Mouse (Mus musculus): Measurements from ENCODE around the gene Rsph1. TPM values are rescaled to one million over a fixed set of nuclear protein-coding genes. Genes with fewer than 3 reads are reported as not detected.

The Rsph1 gene
- total and polyA plus RNA-seq, 2 experiments from 2014 or later, result 0.27 to 1.6 TPM

DNA sequence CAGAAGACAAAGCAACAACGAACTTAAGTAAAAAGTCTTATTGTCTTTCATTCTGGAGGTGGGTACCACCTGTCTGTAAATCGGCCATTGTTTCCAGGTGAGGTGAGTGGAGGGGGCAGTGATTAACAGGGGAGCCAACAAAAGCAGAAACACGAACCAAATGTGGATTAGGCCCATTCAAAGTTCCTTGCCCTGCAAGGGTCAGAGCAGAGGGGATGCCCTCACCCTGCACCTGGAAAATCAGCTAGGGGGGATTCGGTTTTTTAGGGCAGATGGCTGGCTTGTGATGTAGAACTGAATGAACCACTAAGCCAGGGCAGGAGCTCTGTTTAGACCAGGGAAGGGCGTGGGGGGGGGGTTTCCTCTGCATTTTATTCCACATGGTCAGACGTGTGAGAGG, 12.8 kb downstream of the Rsph1 start:
- Histone ChIP-seq H3K36me3 (replicated peaks; ENCODE audit: control insufficient read depth, insufficient read depth, low read length) (no peaks in the 10 kb centered on the region), H3K27me3 (ENCODE audit: control insufficient read depth, insufficient read depth, low read length) (no peaks in the 10 kb centered on the region), H3K9me3 (replicated peaks; ENCODE audit: control insufficient read depth, low read length) (no peaks in the 10 kb centered on the region), H3K4me3 (ENCODE audit: low read depth, low read length) (no peak overlapping the region), H3K4me1 (ENCODE audit: control insufficient read depth, insufficient read depth) (no peaks in the 10 kb centered on the region), H3K4me2 (ENCODE audit: low read depth, low read length) (no peak overlapping the region), H3K27ac (ENCODE audit: low read depth) (no peak overlapping the region), H3K9ac (replicated peaks; ENCODE audit: low read depth, low read length) (no peak overlapping the region)
- ATAC-seq (ENCODE audit: insufficient read depth, low read depth) (no peak), DNase-seq (ENCODE audit: low spot score) (no peak)
- TF ChIP-seq EP300 (IDR thresholded peaks at IDR 0.05; ENCODE audit: low read depth) (no peak), CTCF (IDR thresholded peaks at IDR 0.05; ENCODE audit: low read depth) (no peak)
- 59% methylated on average over 6 of the region's 6 CpGs for WGBS

DNA sequence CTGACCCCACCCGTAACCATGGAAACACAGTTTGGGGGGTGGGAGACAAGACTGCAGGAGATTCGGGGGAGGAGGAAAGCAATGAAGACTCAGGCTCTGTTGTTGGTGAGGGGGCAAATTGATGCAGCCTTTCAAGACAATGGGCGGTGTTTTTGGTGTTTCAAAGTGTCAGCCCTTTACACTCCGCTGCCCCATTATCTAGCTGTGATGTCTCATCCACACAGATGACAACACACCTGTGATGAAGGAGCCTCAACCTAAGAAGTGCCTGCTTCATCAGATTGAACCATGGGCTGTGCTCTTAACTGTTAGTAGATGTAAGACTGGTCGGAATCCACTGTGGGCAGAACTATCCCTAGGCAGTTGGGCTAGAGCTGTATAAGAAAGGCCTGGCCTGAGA, 13.4 kb downstream of the Rsph1 start:
- Histone ChIP-seq H3K4me2 (ENCODE audit: low read depth, low read length) (no peak overlapping the region), H3K9me3 (replicated peaks; ENCODE audit: control insufficient read depth, low read length) (no peaks in the 10 kb centered on the region), H3K27ac (ENCODE audit: low read depth) (no peak overlapping the region), H3K27me3 (ENCODE audit: control insufficient read depth, insufficient read depth, low read length) (no peaks in the 10 kb centered on the region), H3K4me3 (ENCODE audit: low read depth, low read length) (no peak overlapping the region), H3K4me1 (ENCODE audit: control insufficient read depth, insufficient read depth) (no peaks in the 10 kb centered on the region), H3K9ac (replicated peaks; ENCODE audit: low read depth, low read length) (no peak overlapping the region), H3K36me3 (replicated peaks; ENCODE audit: control insufficient read depth, insufficient read depth, low read length) (no peaks in the 10 kb centered on the region)
- ATAC-seq (ENCODE audit: insufficient read depth, low read depth), result no peak
- no peak for TF ChIP-seq EP300 (IDR thresholded peaks at IDR 0.05; ENCODE audit: low read depth)
- TF ChIP-seq CTCF (IDR thresholded peaks at IDR 0.05; ENCODE audit: low read depth), result no peak
- no peak for DNase-seq (ENCODE audit: low spot score)
- 92% methylated on average over 5 of the region's 5 CpGs for WGBS

- TF ChIP-seq CTCF (IDR thresholded peaks at IDR 0.05; ENCODE audit: low read depth) (no peak), EP300 (IDR thresholded peaks at IDR 0.05; ENCODE audit: low read depth) (no peak)
- WGBS, result 60% methylated on average over 5 of the region's 5 CpGs
- ATAC-seq (ENCODE audit: insufficient read depth, low read depth) (no peak), DNase-seq (ENCODE audit: low spot score) (no peak)
- Histone ChIP-seq H3K27me3 (ENCODE audit: control insufficient read depth, insufficient read depth, low read length) (no peaks in the 10 kb centered on the region), H3K9ac (replicated peaks; ENCODE audit: low read depth, low read length) (no peak overlapping the region), H3K4me2 (ENCODE audit: low read depth, low read length) (no peak overlapping the region), H3K4me3 (ENCODE audit: low read depth, low read length) (no peak overlapping the region), H3K36me3 (replicated peaks; ENCODE audit: control insufficient read depth, insufficient read depth, low read length) (no peaks in the 10 kb centered on the region), H3K9me3 (replicated peaks; ENCODE audit: control insufficient read depth, low read length) (no peaks in the 10 kb centered on the region), H3K4me1 (ENCODE audit: control insufficient read depth, insufficient read depth) (no peaks in the 10 kb centered on the region), H3K27ac (ENCODE audit: low read depth) (no peak overlapping the region)
Measured at GRCm38 (mm10) chr17:31262715-31263114, 14.5 kb downstream of the Rsph1 start.

GRCm38 (mm10) chr17:31261352-31261751, 15.8 kb downstream of the Rsph1 start:
- H3K27ac ChIP-seq (ENCODE audit: low read depth), result no peak overlapping the region
- H3K36me3 ChIP-seq (replicated peaks; ENCODE audit: control insufficient read depth, insufficient read depth, low read length), result no peaks in the 10 kb centered on the region
- TF ChIP-seq EP300 (IDR thresholded peaks at IDR 0.05; ENCODE audit: low read depth) (no peak), CTCF (IDR thresholded peaks at IDR 0.05; ENCODE audit: low read depth) (no peak)
- H3K9me3 ChIP-seq (replicated peaks; ENCODE audit: control insufficient read depth, low read length), result no peaks in the 10 kb centered on the region
- H3K4me3 ChIP-seq (ENCODE audit: low read depth, low read length), result no peak overlapping the region
- ATAC-seq (ENCODE audit: insufficient read depth, low read depth) (no peak), DNase-seq (ENCODE audit: low spot score) (no peak)
- WGBS, result 81% methylated on average over 6 of the region's 6 CpGs
- no peaks in the 10 kb centered on the region for H3K4me1 ChIP-seq (ENCODE audit: control insufficient read depth, insufficient read depth)
- H3K4me2 ChIP-seq (ENCODE audit: low read depth, low read length), result no peak overlapping the region
- no peaks in the 10 kb centered on the region for H3K27me3 ChIP-seq (ENCODE audit: control insufficient read depth, insufficient read depth, low read length)
- H3K9ac ChIP-seq (replicated peaks; ENCODE audit: low read depth, low read length), result no peak overlapping the region

DNA sequence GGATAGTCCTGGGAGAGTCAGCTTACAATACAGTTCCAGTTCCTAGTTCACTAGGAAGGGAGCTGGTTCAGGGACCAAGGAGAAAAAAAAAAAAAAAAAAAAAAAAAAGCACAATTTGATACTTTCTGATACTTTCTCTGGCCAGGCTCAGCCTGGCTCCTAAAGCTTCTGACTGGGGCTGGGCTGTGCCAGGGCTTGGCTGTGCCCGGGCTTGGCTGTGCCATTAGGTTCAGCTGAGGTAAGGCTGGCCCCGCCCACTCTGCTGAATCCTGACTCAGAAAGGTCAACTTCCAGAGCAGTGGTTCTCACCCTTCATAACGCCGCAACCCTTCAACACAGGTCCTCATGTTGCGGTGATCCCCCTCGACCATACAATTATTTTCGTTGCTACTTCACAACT, 16.8 kb downstream of the Rsph1 start:
- Histone ChIP-seq H3K9ac (replicated peaks; ENCODE audit: low read depth, low read length) (no peak overlapping the region), H3K4me2 (ENCODE audit: low read depth, low read length) (no peak overlapping the region), H3K27ac (ENCODE audit: low read depth) (no peak overlapping the region), H3K4me3 (ENCODE audit: low read depth, low read length) (no peak overlapping the region), H3K4me1 (ENCODE audit: control insufficient read depth, insufficient read depth) (no peaks in the 10 kb centered on the region), H3K36me3 (replicated peaks; ENCODE audit: control insufficient read depth, insufficient read depth, low read length) (no peaks in the 10 kb centered on the region), H3K27me3 (ENCODE audit: control insufficient read depth, insufficient read depth, low read length) (no peaks in the 10 kb centered on the region), H3K9me3 (replicated peaks; ENCODE audit: control insufficient read depth, low read length) (no peaks in the 10 kb centered on the region)
- WGBS, result 79% methylated on average over 7 of the region's 7 CpGs
- TF ChIP-seq EP300 (IDR thresholded peaks at IDR 0.05; ENCODE audit: low read depth) (no peak), CTCF (IDR thresholded peaks at IDR 0.05; ENCODE audit: low read depth) (no peak)
- DNase-seq (ENCODE audit: low spot score) (no peak), ATAC-seq (ENCODE audit: insufficient read depth, low read depth) (no peak)

DNA sequence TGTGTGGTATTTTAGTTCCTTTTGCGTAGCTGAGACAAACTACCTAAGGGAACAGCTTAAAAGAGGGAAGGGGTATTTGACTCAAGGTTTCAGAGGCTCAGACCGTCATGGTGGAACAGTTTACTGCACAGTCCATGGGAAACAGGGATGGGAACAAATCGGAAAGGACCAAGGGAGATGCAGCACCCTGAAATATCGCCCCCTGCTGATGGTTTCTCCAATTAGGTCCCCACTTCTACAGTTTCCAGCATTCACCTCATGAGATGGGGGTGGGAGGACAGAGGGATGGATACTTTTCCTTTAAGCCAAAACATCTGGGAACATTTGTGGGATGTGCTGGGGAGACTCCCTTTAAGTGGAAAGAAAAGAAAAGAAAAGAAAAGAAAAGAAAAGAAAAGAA, 17.4 kb downstream of the Rsph1 start:
- Histone ChIP-seq H3K4me2 (ENCODE audit: low read depth, low read length) (no peak overlapping the region), H3K4me3 (ENCODE audit: low read depth, low read length) (no peak overlapping the region), H3K27ac (ENCODE audit: low read depth) (no peak overlapping the region), H3K27me3 (ENCODE audit: control insufficient read depth, insufficient read depth, low read length) (no peaks in the 10 kb centered on the region), H3K4me1 (ENCODE audit: control insufficient read depth, insufficient read depth) (no peaks in the 10 kb centered on the region), H3K9ac (replicated peaks; ENCODE audit: low read depth, low read length) (no peak overlapping the region), H3K36me3 (replicated peaks; ENCODE audit: control insufficient read depth, insufficient read depth, low read length) (no peaks in the 10 kb centered on the region), H3K9me3 (replicated peaks; ENCODE audit: control insufficient read depth, low read length) (no peaks in the 10 kb centered on the region)
- TF ChIP-seq EP300 (IDR thresholded peaks at IDR 0.05; ENCODE audit: low read depth), result no peak
- no peak for TF ChIP-seq CTCF (IDR thresholded peaks at IDR 0.05; ENCODE audit: low read depth)
- DNase-seq (ENCODE audit: low spot score), result no peak
- WGBS, result 63% methylated on average over 4 of the region's 4 CpGs
- no peak for ATAC-seq (ENCODE audit: insufficient read depth, low read depth)
